Mouse (Mus musculus): Measurements from ENCODE around the gene Mthfsd. TPM values are rescaled to one million over a fixed set of nuclear protein-coding genes. Genes with fewer than 3 reads are reported as not detected.
A peak's percentile ranks its signal among the peaks of the same experiment; 100 is the strongest.

The Mthfsd gene
- polyA plus RNA-seq, 1 experiment from 2014 or later, result 26.9 TPM

- H3K4me1 ChIP-seq (replicated peaks), result 0 out of 2 replicates have a peak, but pooled peaks cover 8% of the 10 kb centered on the region
- H3K36me3 ChIP-seq, result no peaks in the 10 kb centered on the region
- ATAC-seq (ENCODE audit: low read depth) (no peak), DNase-seq (no peak)
- no peak overlapping the region for H3K4me2 ChIP-seq
- no peaks in the 10 kb centered on the region for H3K9me3 ChIP-seq (replicated peaks)
- H3K9ac ChIP-seq, result no peak overlapping the region
- H3K4me3 ChIP-seq (replicated peaks), result no peak overlapping the region
- peaks cover 99% of the 10 kb centered on the region for H3K27me3 ChIP-seq
- WGBS (ENCODE audit: insufficient replicate concordance), result 15% methylated on average over 12 of the region's 12 CpGs
- no peak overlapping the region for H3K27ac ChIP-seq
These were observed 28.2 kb downstream of the Mthfsd start for GRCm38 (mm10) chr8:121079944-121080343.

GRCm38 (mm10) chr8:121079201-121079600 lies 29.0 kb downstream of the Mthfsd start:
- Histone ChIP-seq H3K4me2 (no peak overlapping the region), H3K27ac (no peak overlapping the region), H3K27me3 (peaks cover 99% of the 10 kb centered on the region), H3K36me3 (no peaks in the 10 kb centered on the region), H3K4me3 (replicated peaks) (no peak overlapping the region), H3K4me1 (replicated peaks) (0 out of 2 replicates have a peak, but pooled peaks cover 6% of the 10 kb centered on the region), H3K9me3 (replicated peaks) (no peaks in the 10 kb centered on the region), H3K9ac (no peak overlapping the region)
- 4% methylated on average over 7 of the region's 7 CpGs for WGBS (ENCODE audit: insufficient replicate concordance)
- no peak for ATAC-seq (ENCODE audit: low read depth)
- DNase-seq, result no peak

DNA sequence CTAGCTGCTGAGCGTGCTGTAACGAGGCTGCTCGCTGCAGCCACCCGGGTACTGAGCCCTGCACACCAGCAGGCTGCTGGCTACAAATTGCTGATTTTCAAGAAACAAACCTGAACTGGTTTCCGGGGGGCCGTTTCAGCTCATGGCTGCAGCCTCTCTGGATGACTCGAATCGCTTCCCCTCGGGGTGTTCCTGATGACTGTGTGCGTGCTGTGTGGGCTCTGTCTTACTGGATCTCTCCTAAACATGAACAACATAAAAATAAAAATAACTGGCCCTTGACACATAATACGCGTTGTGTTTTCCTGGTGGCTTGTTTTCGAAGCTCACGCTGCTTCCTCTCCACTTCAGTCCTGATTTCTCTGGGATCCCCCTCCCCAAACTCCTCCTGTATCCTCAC lies 29.5 kb downstream of the Mthfsd start:
- Histone ChIP-seq H3K4me1 (replicated peaks) (0 out of 2 replicates have a peak, but pooled peaks cover 4% of the 10 kb centered on the region), H3K27ac (no peak overlapping the region), H3K36me3 (no peaks in the 10 kb centered on the region), H3K9me3 (replicated peaks) (no peaks in the 10 kb centered on the region), H3K27me3 (peaks cover 99% of the 10 kb centered on the region), H3K9ac (no peak overlapping the region), H3K4me2 (no peak overlapping the region), H3K4me3 (replicated peaks) (no peak overlapping the region)
- WGBS (ENCODE audit: insufficient replicate concordance), result 14% methylated on average over 14 of the region's 14 CpGs
- ATAC-seq (ENCODE audit: low read depth) (no peak), DNase-seq (no peak)

- Histone ChIP-seq H3K4me1 (replicated peaks) (no peaks in the 10 kb centered on the region), H3K36me3 (no peaks in the 10 kb centered on the region), H3K4me2 (no peak overlapping the region), H3K27me3 (peaks cover 99% of the 10 kb centered on the region), H3K9me3 (replicated peaks) (no peaks in the 10 kb centered on the region), H3K9ac (no peak overlapping the region), H3K27ac (no peak overlapping the region), H3K4me3 (replicated peaks) (no peak overlapping the region)
- 19% methylated on average over 7 of the region's 7 CpGs for WGBS (ENCODE audit: insufficient replicate concordance)
- DNase-seq (no peak), ATAC-seq (ENCODE audit: low read depth) (no peak)
These were observed 31.6 kb downstream of the Mthfsd start for GRCm38 (mm10) chr8:121076555-121076954.

GRCm38 (mm10) chr8:121075936-121076335 lies 32.3 kb downstream of the Mthfsd start:
- Histone ChIP-seq H3K4me3 (replicated peaks) (no peak overlapping the region), H3K36me3 (no peaks in the 10 kb centered on the region), H3K27me3 (peaks cover 99% of the 10 kb centered on the region), H3K4me1 (replicated peaks) (no peaks in the 10 kb centered on the region), H3K27ac (no peak overlapping the region), H3K9me3 (replicated peaks) (no peaks in the 10 kb centered on the region), H3K9ac (no peak overlapping the region), H3K4me2 (no peak overlapping the region)
- 9% methylated on average over 13 of the region's 13 CpGs for WGBS (ENCODE audit: insufficient replicate concordance)
- ATAC-seq (ENCODE audit: low read depth) (no peak), DNase-seq (no peak)

DNA sequence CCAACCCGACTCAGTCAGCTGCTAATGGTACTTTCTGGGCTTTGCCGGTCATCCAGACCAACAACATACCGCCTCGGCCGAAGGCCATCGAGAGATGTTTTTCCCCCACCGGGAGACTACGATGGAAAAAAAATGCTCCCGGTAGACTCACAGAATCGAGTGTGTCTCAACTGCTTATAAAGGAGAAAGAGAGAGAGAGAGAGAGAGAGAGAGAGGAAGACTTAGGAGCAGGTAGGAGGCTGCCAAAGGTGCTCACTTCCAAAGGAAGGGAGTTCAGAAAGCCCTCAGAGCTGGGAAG lies 33.4 kb downstream of the Mthfsd start:
- Histone ChIP-seq H3K36me3 (no peaks in the 10 kb centered on the region), H3K9me3 (replicated peaks) (no peaks in the 10 kb centered on the region), H3K27ac (no peak overlapping the region), H3K9ac (no peak overlapping the region), H3K4me2 (no peak overlapping the region), H3K4me3 (replicated peaks) (no peak overlapping the region), H3K27me3 (peaks cover 99% of the 10 kb centered on the region), H3K4me1 (replicated peaks) (no peaks in the 10 kb centered on the region)
- 6% methylated on average over 10 of the region's 10 CpGs for WGBS (ENCODE audit: insufficient replicate concordance)
- DNase-seq (no peak), ATAC-seq (ENCODE audit: low read depth) (no peak)

GRCm38 (mm10) chr8:121074108-121074847 lies 33.9 kb downstream of the Mthfsd start:
- WGBS (ENCODE audit: insufficient replicate concordance), result 8% methylated on average over 15 of the region's 15 CpGs
- H3K27ac ChIP-seq, result no peak overlapping the region
- no peaks in the 10 kb centered on the region for H3K4me1 ChIP-seq (replicated peaks)
- no peaks in the 10 kb centered on the region for H3K9me3 ChIP-seq (replicated peaks)
- ATAC-seq (ENCODE audit: low read depth) (no peak), DNase-seq (no peak)
- H3K27me3 ChIP-seq, result peaks cover 99% of the 10 kb centered on the region
- H3K36me3 ChIP-seq, result no peaks in the 10 kb centered on the region
- no peak overlapping the region for H3K4me2 ChIP-seq
- H3K9ac ChIP-seq, result no peak overlapping the region
- no peak overlapping the region for H3K4me3 ChIP-seq (replicated peaks)

GRCm38 (mm10) chr8:121073174-121074107 lies 34.8 kb downstream of the Mthfsd start:
- H3K36me3 ChIP-seq, result no peaks in the 10 kb centered on the region
- no peak for DNase-seq
- ATAC-seq (ENCODE audit: low read depth), result no peak
- H3K4me3 ChIP-seq (replicated peaks), result peak overlapping the region; percentile 18
- no peaks in the 10 kb centered on the region for H3K4me1 ChIP-seq (replicated peaks)
- no peaks in the 10 kb centered on the region for H3K9me3 ChIP-seq (replicated peaks)
- WGBS (ENCODE audit: insufficient replicate concordance), result 3% methylated on average over 48 of the region's 48 CpGs
- peaks cover 98% of the 10 kb centered on the region for H3K27me3 ChIP-seq
- no peak overlapping the region for H3K9ac ChIP-seq
- no peak overlapping the region for H3K27ac ChIP-seq
- H3K4me2 ChIP-seq, result peak overlapping the region; percentile 32

DNA sequence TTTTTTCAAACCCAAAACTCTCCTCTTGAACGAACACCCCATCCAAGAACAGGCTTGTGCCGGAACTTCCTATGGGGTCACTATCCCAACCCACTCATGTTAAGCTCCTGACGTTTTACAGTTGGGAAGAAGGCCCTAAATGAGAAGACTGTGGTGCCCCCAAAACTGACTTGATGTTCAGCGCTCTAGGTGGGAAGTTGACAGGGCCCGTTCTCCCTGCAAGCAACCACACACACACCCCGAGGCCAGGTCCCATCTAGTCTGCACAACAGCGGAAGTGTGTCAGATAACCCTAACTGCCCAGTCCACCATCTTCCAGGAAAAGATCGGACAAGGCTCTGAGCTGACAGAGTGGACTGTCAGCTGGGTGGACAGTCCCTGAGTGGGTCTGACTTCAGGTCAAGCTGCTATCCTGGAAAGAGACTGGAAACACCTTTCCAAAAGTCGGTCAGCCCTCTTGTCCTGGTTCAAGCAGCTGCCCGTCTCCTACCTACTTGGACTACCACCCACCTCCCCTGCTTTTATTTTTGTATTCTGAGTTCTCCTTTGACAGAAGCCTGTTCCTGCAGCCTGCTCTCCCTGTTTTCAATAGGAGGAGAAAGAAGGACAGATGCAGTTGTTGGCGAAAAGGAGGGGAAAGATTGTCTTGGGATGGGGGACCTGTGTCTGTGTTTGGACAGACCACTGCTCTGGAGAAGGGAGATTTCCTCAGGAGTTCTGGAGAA lies 35.6 kb downstream of the Mthfsd start:
- Histone ChIP-seq H3K27ac (no peak overlapping the region), H3K9ac (no peak overlapping the region), H3K4me2 (0 out of 2 replicates have a peak overlapping the region, but pooled peaks have one; percentile 32), H3K4me1 (replicated peaks) (no peaks in the 10 kb centered on the region), H3K36me3 (no peaks in the 10 kb centered on the region), H3K27me3 (peaks cover 90% of the 10 kb centered on the region), H3K9me3 (replicated peaks) (no peaks in the 10 kb centered on the region), H3K4me3 (replicated peaks) (no peak overlapping the region)
- WGBS (ENCODE audit: insufficient replicate concordance), result 15% methylated on average over 11 of the region's 11 CpGs
- no peak for DNase-seq
- ATAC-seq (ENCODE audit: low read depth), result no peak

GRCm38 (mm10) chr8:121071454-121071853 lies 36.7 kb downstream of the Mthfsd start:
- H3K27ac ChIP-seq, result no peak overlapping the region
- no peak overlapping the region for H3K4me3 ChIP-seq (replicated peaks)
- H3K27me3 ChIP-seq, result peaks cover 79% of the 10 kb centered on the region
- no peaks in the 10 kb centered on the region for H3K9me3 ChIP-seq (replicated peaks)
- H3K9ac ChIP-seq, result no peak overlapping the region
- ATAC-seq (ENCODE audit: low read depth) (no peak), DNase-seq (no peak)
- H3K4me1 ChIP-seq (replicated peaks), result no peaks in the 10 kb centered on the region
- H3K4me2 ChIP-seq, result no peak overlapping the region
- no peaks in the 10 kb centered on the region for H3K36me3 ChIP-seq
- WGBS (ENCODE audit: insufficient replicate concordance), result 6% methylated on average over 12 of the region's 12 CpGs

- ATAC-seq (ENCODE audit: low read depth), result no peak
- 69% methylated on average over 13 of the region's 13 CpGs for WGBS (ENCODE audit: insufficient replicate concordance)
These were observed 44.5 kb downstream of the Mthfsd start for GRCm38 (mm10) chr8:121063649-121064048.

More at GRCm38 (mm10) chr8:121063649-121064048, 44.5 kb downstream of the Mthfsd start:
- no peak for DNase-seq
- Histone ChIP-seq H3K4me1 (replicated peaks) (no peaks in the 10 kb centered on the region), H3K36me3 (no peaks in the 10 kb centered on the region), H3K27me3 (peaks cover 10% of the 10 kb centered on the region), H3K27ac (no peak overlapping the region), H3K4me2 (no peak overlapping the region), H3K4me3 (replicated peaks) (no peak overlapping the region), H3K9me3 (replicated peaks) (no peaks in the 10 kb centered on the region), H3K9ac (no peak overlapping the region)

All from liver, embryonic 13.5 days (tissue).